Comparison of ENCODE assay signal across 9 mouse cellular contexts in genomic region chr15:85315378-85316025, GRCm38 (mm10). TPM values are rescaled to one million over a fixed set of nuclear protein-coding genes. Genes with fewer than 3 reads are reported as not detected.
A peak's percentile ranks its signal among the peaks of the same experiment; 100 is the strongest.
DNase-seq lines count a peak whose midpoint lies in the region; ATAC-seq and TF ChIP-seq lines count a peak whose summit lies in the region.
"Had no signal": no experiment of that assay in that cellular context is flagged by ENCODE, and none has a peak within 500 bp of the region (broad histone marks: within the 10 kb centered on the region; RNA-seq: fewer than 3 reads in every experiment).

No protein-coding gene starts in this region.

- peak; percentile 47; the same call in 1 of the 2 replicates for ATAC-seq in heart, postnatal 0 days (ENCODE audit: insufficient read depth, low read depth)

- no peak for TF ChIP-seq POLR2A in embryonic fibroblast, embryonic 13.5 days (IDR thresholded peaks at IDR 0.05; ENCODE audit: low read depth, low read length)

- peak; percentile 82 for TF ChIP-seq CTCF in embryonic fibroblast, embryonic 13.5 days (IDR thresholded peaks at IDR 0.05; ENCODE audit: borderline replicate concordance, insufficient read depth, low read length)
- TF ChIP-seq CTCF in heart, postnatal 0 days (IDR thresholded peaks at IDR 0.05; ENCODE audit: low read depth) = peak; percentile 94

- 33% methylated on average over 12 of the region's 13 CpGs for WGBS in heart, postnatal 0 days

- no peaks in the 10 kb centered on the region for H3K4me1 ChIP-seq in embryonic fibroblast, embryonic 13.5 days (ENCODE audit: control insufficient read depth, insufficient read depth, low read length)
- H3K4me1 ChIP-seq in heart, postnatal 0 days (ENCODE audit: control insufficient read depth, insufficient read depth) = no peaks in the 10 kb centered on the region
- H3K4me1 ChIP-seq: heart, embryonic 13.5 days had no signal

- H3K27me3 ChIP-seq in heart, postnatal 0 days (ENCODE audit: control insufficient read depth, insufficient read depth, low read length) = peaks cover 17% of the 10 kb centered on the region

- H3K36me3 ChIP-seq in heart, postnatal 0 days (replicated peaks; ENCODE audit: control insufficient read depth, insufficient read depth, low read length) = no peaks in the 10 kb centered on the region
- H3K36me3 ChIP-seq: heart, embryonic 13.5 days had no signal

- peak; percentile 38 to 52 for DNase-seq in CD8-positive naive resting alpha-beta T cell, adult 2 months (ENCODE audit: low read depth in 2 of 2, low spot score in 2 of 2)
- peak; percentile 32 to 48 for DNase-seq in adrenal gland, postnatal 4 days (ENCODE audit: low spot score in 2 of 2)
- peak; percentile 31 for DNase-seq in heart, postnatal 0 days (ENCODE audit: low spot score)
- peak; percentile 59 to 93 for DNase-seq in layer of hippocampus, adult 18-20 months (ENCODE audit: low spot score in 2 of 2)
- peak; percentile 83 for DNase-seq in lung, postnatal 10 days
- DNase-seq in retina, embryonic 14.5 days (ENCODE audit: low spot score) = peak; percentile 88
- DNase-seq in thymus, postnatal 4 days = peak; percentile 81

- H3K4me3 ChIP-seq in embryonic fibroblast, embryonic 13.5 days (ENCODE audit: insufficient read depth, low read length) = no peak overlapping the region
- no peak overlapping the region for H3K4me3 ChIP-seq in heart, postnatal 0 days (ENCODE audit: low read depth, low read length)
- H3K4me3 ChIP-seq: heart, embryonic 13.5 days had no signal

- no peaks in the 10 kb centered on the region for H3K9me3 ChIP-seq in heart, postnatal 0 days (replicated peaks; ENCODE audit: control insufficient read depth, low read length)
- H3K9me3 ChIP-seq: heart, embryonic 13.5 days had no signal

- no peak overlapping the region for H3K27ac ChIP-seq in embryonic fibroblast, embryonic 13.5 days (ENCODE audit: insufficient read depth, low read length)
- H3K27ac ChIP-seq in heart, postnatal 0 days (ENCODE audit: low read depth) = no peak overlapping the region
- H3K27ac ChIP-seq: heart, embryonic 13.5 days had no signal

- no peak overlapping the region for H3K9ac ChIP-seq in heart, postnatal 0 days (replicated peaks; ENCODE audit: low read depth, low read length)
- H3K9ac ChIP-seq: heart, embryonic 13.5 days had no signal

- TF ChIP-seq EP300 in heart, postnatal 0 days (IDR thresholded peaks at IDR 0.05; ENCODE audit: low read depth) = no peak

- H3K4me2 ChIP-seq in heart, postnatal 0 days (ENCODE audit: low read depth, low read length) = no peak overlapping the region
- H3K4me2 ChIP-seq: heart, embryonic 13.5 days had no signal

RNA-seq across cellular contexts. Expression of gene Atxn10, which starts 20.5 kb away (rescaled TPM):
- 100 to 1,000 TPM; 149 to 156 TPM for total RNA-seq in adrenal gland, postnatal 4 days (2021)
- 205 and 229 TPM in 2 replicates for polyA plus RNA-seq in embryonic fibroblast, embryonic 13.5 days (2011; ENCODE audit: insufficient read length, low read depth, missing spikeins)
- 121 and 140 TPM in 2 replicates for total RNA-seq in heart, postnatal 0 days (2014; rRNA removed; ENCODE audit: low replicate concordance)
- 140 and 141 TPM in 2 replicates for polyA plus RNA-seq in heart, postnatal 0 days (2015; fragmentation: Nextera tagmentation; extraction: Ambion mirVana)
- total RNA-seq in layer of hippocampus, adult 18-20 months (2021) = 100 to 1,000 TPM; 286 to 293 TPM

Comparison
In these comparisons a context has a peak if more than half of its experiments do, and no peak if none do; other contexts are left out.
1. DNase-seq: peak in every context shown above with its lines; median percentile 88 in retina, embryonic 14.5 days; 83 in lung, postnatal 10 days; 81 in thymus, postnatal 4 days; 76 in layer of hippocampus, adult 18-20 months; 45 in CD8-positive naive resting alpha-beta T cell, adult 2 months; 40 in adrenal gland, postnatal 4 days; 31 in heart, postnatal 0 days.